Mouse (Mus musculus): ENCODE data around the gene Ndufv1.
"Not testable (repeated sequence)": the region's sequence is repeated elsewhere in the genome, so short reads cannot be mapped to it uniquely, and the experiment has no call there.

Gene Ndufv1

DNA sequence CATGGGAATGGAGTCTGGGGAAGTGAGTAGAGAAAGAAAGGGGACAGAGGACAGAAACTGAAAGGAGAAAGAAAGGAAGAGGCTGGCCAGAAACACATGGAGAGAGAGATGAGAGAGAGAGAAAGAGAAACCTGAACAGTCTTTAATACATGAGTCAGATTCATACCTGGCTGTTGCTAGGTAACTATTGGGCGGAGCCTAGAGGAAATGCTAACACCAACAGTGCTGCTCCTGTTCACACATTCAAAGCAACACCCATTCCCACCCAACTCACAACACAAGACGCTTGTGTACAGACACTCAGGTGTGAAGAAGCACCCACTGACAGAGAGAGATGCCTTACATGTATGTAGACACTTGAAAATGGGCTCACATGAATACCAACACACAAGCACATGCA lies 36.7 kb downstream of the Ndufv1 start:
- in situ Hi-C loops (cut with MseI, MboI), result no loop called here

DNA sequence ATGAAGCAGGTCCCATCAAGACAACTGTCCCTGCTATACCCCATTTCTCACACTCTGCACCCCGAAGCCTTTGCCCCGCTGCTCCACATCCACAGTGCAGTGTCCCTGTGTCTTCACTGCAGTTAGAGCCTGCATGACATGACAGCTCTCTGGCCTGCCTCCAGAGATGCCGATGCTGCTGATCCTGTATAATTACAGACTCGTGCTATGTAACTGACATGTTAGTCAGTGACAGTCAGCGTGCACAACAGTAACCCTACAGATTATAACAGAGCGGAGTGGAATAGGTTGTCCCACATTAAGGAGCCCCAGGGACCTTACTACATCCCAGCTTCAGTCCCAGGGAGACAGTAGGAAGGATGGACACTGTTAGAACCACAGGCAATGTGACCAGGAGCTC lies 38.0 kb downstream of the Ndufv1 start:
- in situ Hi-C loops (cut with MseI, MboI), result not testable (repeated sequence)

DNA sequence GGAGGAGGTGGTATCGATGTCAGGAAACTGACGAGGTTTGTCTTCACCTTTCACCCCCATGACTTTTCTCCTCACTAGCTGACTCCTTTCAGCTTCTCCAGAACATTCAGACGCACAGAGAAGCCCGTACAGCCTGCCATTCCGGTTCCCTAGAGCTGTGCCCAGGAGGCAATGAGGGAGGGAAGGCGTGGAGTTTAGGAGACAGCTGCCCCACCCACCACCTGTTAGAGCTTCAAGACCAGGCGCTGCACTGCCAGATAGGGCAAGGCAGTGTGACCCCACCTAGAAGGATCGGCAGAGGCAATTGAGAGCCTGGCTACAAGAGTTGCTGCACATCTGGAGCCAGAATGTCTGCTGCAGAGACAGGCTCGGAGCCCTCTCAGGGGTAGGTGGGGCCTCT lies 40.4 kb downstream of the Ndufv1 start, which contains the start of gene Aldh3b2:
Gene Aldh3b2 (plus strand): TSS at position 100 of the 400 bp plus-strand sequence.
- in situ Hi-C loops (cut with MseI, MboI), result no loop called here

DNA sequence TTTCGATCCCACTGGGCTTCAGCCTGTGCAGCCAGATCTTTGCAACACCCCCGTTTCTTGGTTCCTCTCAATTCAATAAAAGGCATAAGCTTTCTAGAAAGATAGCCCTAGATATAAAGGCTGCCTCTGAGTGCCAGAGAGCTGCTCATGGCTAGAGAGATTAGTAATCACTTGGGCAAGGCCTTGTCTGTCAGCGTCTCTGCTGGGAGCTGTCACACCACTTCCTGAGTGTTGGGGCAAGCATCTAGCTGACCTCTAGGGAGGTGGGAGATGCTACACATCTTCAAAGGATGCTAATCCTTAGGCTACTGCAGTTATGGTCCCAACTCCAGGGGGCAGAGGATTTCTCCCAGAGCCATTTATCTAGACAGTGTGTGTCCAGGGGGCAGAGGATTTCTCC lies 45.3 kb downstream of the Ndufv1 start:
- in situ Hi-C loops (cut with MseI, MboI), result no loop called here

DNA sequence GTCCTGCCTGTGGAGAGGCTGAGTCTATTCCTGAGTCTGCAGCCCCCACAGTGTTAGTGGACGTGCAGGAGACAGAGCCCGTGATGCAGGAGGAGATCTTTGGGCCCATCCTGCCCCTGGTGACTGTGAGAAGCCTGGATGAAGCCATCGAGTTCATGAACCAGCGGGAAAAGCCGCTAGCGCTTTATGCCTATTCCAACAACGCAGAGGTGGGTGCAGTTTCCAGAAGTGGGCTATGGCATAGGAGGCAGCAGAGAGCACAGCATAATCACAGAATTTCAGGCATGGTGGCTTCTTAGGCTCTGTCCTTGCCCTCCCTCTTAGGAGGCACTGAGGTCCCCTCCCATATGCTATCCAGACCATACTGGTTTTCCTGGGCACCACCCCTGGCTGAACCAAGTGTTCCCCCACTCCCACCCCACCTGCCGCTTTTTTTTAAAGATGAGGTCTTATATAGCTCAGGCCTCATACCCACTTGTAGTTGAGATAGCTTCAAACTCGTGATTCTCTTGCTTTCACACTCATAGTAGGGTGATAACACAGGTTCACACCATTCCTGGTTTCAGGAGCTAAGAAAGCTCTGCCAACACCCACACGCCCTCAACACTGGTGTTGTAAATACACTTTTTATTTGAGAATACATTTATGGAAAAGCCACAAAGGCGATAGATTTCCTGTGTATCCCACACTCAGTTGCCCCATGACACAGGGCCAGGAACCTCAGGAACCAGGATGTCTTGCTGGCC lies 46.1 kb downstream of the Ndufv1 start:
- in situ Hi-C loops (cut with MseI, MboI), result no loop called here

DNA sequence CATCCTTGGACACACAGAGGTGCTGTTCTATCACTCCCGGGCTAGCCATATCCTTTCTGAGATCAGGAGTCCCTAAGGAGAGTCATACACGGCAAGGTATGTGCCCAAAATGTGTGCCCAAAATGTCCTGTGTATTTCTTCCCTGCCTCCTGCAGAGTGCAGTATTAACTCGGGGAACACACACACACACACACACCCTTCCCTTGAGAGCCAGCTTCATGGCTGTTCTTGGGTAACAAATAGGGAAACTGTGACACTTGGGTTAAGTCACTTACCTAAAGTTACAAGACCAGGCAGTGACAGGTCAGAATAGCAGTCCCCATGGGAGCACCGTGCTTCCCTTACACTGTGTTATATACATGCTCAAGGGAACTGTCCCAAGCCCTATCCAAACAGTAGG lies 48.6 kb downstream of the Ndufv1 start:
- in situ Hi-C loops (cut with MseI, MboI), result no loop called here

DNA sequence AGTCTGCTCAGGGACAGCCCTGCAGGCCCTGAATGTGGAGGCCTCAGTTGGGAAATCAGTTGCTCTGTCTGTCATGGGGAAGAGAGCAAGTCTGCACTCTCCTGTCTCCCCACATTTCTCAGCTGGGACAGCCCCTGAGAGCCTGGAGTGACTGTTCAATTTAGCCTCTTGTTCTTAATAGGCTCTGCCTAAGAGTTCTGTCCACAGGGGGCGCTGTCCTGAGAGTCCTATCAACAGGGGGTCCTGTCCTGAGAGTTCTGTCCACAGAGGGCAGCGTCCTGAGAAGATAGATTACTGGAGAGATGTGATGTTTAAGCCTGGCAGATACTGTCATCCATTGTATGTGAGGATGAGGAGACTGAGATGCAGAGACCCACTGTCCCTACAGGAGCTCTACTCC lies 50.1 kb downstream of the Ndufv1 start:
- in situ Hi-C loops (cut with MseI, MboI), result no loop called here

DNA sequence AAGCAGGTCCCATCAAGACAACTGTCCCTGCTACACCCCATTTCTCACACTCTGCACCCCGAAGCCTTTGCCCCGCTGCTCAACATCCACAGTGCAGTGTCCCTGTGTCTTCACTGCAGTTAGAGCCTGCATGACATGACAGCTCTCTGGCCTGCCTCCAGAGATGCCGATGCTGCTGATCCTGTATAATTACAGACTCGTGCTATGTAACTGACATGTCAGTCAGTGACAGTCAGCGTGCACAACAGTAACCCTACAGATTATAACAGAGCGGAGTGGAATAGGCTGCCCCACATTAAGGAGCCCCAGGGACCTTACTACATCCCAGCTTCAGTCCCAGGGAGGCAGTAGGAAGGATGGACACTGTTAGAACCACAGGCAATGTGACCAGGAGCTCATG lies 50.8 kb downstream of the Ndufv1 start:
- in situ Hi-C loops (cut with MseI, MboI), result not testable (repeated sequence)

DNA sequence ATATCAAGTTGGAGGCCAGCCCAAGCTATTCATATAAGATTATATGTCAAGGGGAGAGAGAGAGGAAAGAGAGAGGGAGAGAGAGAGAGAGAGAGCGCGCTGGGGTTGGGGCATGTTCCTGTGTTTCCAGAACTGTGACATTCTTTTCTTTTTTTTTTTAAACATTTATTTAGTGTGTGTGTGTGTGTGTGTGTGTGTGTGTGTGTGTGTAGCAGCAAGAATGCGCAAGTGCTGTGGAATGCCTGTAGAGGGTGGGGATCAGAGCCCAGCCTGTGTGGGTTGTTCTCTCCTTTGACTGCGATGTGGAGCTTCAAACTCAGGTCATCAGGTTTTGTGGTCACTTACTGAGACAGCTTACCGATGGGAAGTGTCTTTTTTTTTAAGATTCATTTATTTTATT lies 52.4 kb downstream of the Ndufv1 start:
- in situ Hi-C loops (cut with MseI, MboI), result no loop called here

DNA sequence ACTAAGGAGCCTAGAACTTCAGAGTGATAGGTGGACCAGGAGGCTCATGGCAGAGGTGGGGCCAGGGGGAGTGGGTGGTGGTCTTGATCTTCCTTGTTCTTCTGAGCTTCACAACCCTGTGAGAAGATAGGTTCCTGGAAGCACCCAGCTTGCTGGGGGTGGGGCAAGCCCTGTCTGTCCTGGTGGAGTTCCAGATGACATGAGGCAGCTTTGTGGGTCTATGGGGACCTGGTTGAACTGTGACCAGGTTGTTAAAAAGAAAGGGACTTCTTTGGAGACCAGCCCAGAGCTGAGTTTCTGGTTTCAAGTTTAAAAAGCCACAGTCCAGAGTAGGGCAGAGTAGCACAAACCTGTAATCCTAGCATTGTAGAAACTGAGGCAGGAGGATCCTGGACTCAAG lies 53.6 kb downstream of the Ndufv1 start:
- in situ Hi-C loops (cut with MseI, MboI), result no loop called here

DNA sequence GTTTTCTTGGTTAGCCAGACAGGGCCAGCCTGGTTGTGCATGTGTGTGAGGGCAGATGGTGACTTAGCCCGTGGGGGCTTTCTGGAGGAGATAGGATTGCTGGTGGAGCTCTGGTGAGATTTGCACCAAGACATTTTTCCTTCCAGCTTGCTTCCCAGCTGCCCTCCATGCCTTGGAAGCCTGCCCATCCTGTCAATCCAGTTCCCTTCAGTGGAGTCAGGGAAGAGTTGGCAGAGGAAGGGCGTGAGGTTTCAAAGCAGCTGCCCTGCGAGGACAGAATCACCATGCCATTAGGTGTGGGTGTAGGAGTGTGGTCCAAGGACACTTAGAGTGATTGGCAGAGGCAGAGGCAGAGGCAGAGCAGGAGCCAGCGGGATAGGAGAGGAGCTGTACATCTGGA lies 54.1 kb downstream of the Ndufv1 start, which contains the start of gene Aldh3b3:
Gene Aldh3b3 (plus strand): TSS at position 176 of the 400 bp plus-strand sequence.
- in situ Hi-C loops (cut with MseI, MboI), result no loop called here

Data from mouse trophoblast stem cell (cell line).